Mouse (Mus musculus) heart, embryonic 15.5 days (tissue): Measurements from ENCODE around the gene Oxt. TPM values are rescaled to one million over a fixed set of nuclear protein-coding genes. Genes with fewer than 3 reads are reported as not detected.
"Not testable (repeated sequence)": the region's sequence is repeated elsewhere in the genome, so short reads cannot be mapped to it uniquely, and the experiment has no call there.

ENCODE experiments used
- ATAC-seq: fragments of 200-750 bp; cut with Nextera tagmentation; replicated peaks from 2 replicates; pipeline ENCODE4 v1.8.0; 2017; ENCODE audit warnings: low read depth, moderate TSS enrichment; ENCODE audit not compliant: insufficient number of reproducible peaks, insufficient read depth, low FRiP score
- H3K27ac ChIP-seq: fragments of 300-500 bp; sonication (generic); 2 replicates; pipeline ENCODE4 v1.5.1; 2015; ENCODE audit warnings: mild to moderate bottlenecking, inconsistent platforms
- H3K27me3 ChIP-seq: fragments of 300-500 bp; sonication (generic); 2 replicates; pipeline ENCODE4 v1.6.1; 2015; ENCODE audit warnings: inconsistent platforms
- H3K36me3 ChIP-seq: fragments of 300-500 bp; sonication (generic); 2 replicates; pipeline ENCODE4 v1.6.1; 2015; ENCODE audit warnings: mild to moderate bottlenecking, inconsistent platforms
- H3K4me1 ChIP-seq: fragments of 300-500 bp; sonication (generic); replicated peaks from 2 replicates; pipeline ENCODE4 v1.6.1; 2015; ENCODE audit warnings: inconsistent platforms
- H3K4me2 ChIP-seq: fragments of 300-500 bp; sonication (generic); 2 replicates; pipeline ENCODE4 v1.6.1; 2015; ENCODE audit warnings: inconsistent platforms, mild to moderate bottlenecking, moderate library complexity
- H3K4me3 ChIP-seq: fragments of 300-500 bp; sonication (generic); 2 replicates; pipeline ENCODE4 v1.5.1; 2015; ENCODE audit warnings: mild to moderate bottlenecking, inconsistent platforms
- H3K9ac ChIP-seq: fragments of 300-500 bp; sonication (generic); 2 replicates; pipeline ENCODE4 v1.6.1; 2015; ENCODE audit warnings: mild to moderate bottlenecking, inconsistent platforms
- H3K9me3 ChIP-seq: fragments of 300-500 bp; sonication (generic); replicated peaks from 2 replicates; pipeline ENCODE4 v1.6.1; 2016; ENCODE audit warnings: inconsistent platforms
- WGBS: fragments of 180-500 bp; shearing (Covaris S2); methylation state at CpG from one replicate; pipeline ENCODE4 v1.1.7; 2015; ENCODE audit warnings: mixed read lengths; 5-methylcytosine and 5-hydroxymethylcytosine counted together
- polyA plus RNA-seq: library from polyadenylated mRNA; unstranded; fragments of >200 nt; fragmentation: Nextera tagmentation; extraction: Ambion mirVana; gene quantifications from 2 replicates; pipeline ENCODE4 v1.2.1, GENCODE M21; 2015

The Oxt gene
- polyA plus RNA-seq, 1 experiment from 2014 or later, result not detected

- no peaks in the 10 kb centered on the region for H3K27me3 ChIP-seq
- H3K27ac ChIP-seq, result no peak overlapping the region
- no peak for ATAC-seq
- H3K4me1 ChIP-seq, result no peaks in the 10 kb centered on the region
- H3K4me3 ChIP-seq, result no peak overlapping the region
- WGBS, result 95% methylated on average over 2 of the region's 2 CpGs
- H3K4me2 ChIP-seq, result no peak overlapping the region
- peaks cover 53% of the 10 kb centered on the region for H3K36me3 ChIP-seq
- no peaks in the 10 kb centered on the region for H3K9me3 ChIP-seq
- H3K9ac ChIP-seq, result no peak overlapping the region
Measured at GRCm38 (mm10) chr2:130557462-130557861, 18.5 kb upstream of the Oxt start.

- H3K4me2 ChIP-seq, result no peak overlapping the region
- no peak overlapping the region for H3K9ac ChIP-seq
- H3K4me3 ChIP-seq, result no peak overlapping the region
- peaks cover 47% of the 10 kb centered on the region for H3K36me3 ChIP-seq
- H3K4me1 ChIP-seq, result peaks cover 5% of the 10 kb centered on the region
- H3K9me3 ChIP-seq, result no peaks in the 10 kb centered on the region
- ATAC-seq, result no peak
- 64% methylated on average over 2 of the region's 2 CpGs for WGBS
- H3K27me3 ChIP-seq, result no peaks in the 10 kb centered on the region
- no peak overlapping the region for H3K27ac ChIP-seq
Measured at GRCm38 (mm10) chr2:130558015-130558414, 18.0 kb upstream of the Oxt start.

DNA sequence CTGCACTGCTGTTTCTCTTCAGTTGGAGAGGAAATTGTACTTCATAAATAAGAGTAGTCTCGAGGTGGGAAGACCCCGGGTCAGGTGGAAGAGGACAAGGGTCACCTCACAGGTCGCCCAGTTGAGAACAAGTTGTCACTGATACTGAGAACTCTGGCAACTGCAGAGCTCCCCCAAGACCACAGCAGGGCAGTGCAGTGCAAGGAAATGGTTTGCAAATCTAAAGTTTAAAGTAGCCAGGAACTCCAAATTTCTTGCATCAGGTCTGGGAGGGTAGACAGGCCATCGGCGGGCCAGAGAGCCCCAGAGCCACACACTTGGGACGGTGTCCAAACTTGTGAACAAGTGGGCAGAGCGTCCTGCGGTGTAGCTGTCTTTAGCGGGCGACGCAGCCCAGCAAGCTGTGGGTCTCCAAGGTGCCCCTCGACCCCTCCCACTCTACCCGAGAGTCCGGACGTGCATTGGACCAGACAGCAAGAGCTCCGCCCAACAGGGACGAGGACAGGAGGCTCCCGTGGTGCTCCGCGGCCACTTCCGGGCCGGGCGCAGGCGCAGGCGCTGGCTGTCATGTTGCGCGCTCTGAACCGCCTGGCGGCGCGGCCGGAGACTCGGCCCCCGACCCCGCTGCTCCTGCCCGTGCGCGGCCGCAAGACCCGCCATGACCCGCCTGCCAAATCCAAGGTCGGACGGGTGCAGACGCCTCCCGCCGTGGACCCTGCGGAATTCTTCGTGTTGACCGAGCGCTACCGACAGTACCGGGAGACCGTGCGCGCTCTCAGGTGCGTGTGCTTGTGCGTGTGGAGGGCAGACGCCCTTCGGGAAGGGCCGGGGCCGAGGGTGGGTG, 12.5 kb upstream of the Oxt start, which contains the start of gene Mrps26:
TSS of gene Mrps26 (plus strand) at position 531 of the 844 bp plus-strand sequence.
- H3K27ac ChIP-seq, result peak within 1 kb of the TSS; percentile 88
- under 1% methylated on average over 61 of the region's 61 CpGs for WGBS

GRCm38 (mm10) chr2:130564063-130564462, 11.9 kb upstream of the Oxt start:
- H3K4me2 ChIP-seq, result peak overlapping the region; percentile 93
- H3K27me3 ChIP-seq, result no peaks in the 10 kb centered on the region
- 1% methylated on average over 23 of the region's 23 CpGs for WGBS
- no peaks in the 10 kb centered on the region for H3K9me3 ChIP-seq
- peak; percentile 5; the same call in 1 of the 2 replicates for ATAC-seq
- peaks cover 8% of the 10 kb centered on the region; the same call in 1 of the 2 replicates for H3K36me3 ChIP-seq
- H3K9ac ChIP-seq, result peak overlapping the region; percentile 92
- H3K4me1 ChIP-seq, result peaks cover 19% of the 10 kb centered on the region
- H3K27ac ChIP-seq, result peak overlapping the region; percentile 88
- H3K4me3 ChIP-seq, result peak overlapping the region; percentile 97

More for the DNA sequence above, 12.5 kb upstream of the Oxt start, which contains the start of gene Mrps26:
- peak within 1 kb of the TSS; percentile 92 for H3K9ac ChIP-seq
- H3K4me1 ChIP-seq, result peaks cover 19% of the 10 kb centered on the region
- peak within 1 kb of the TSS; percentile 97 for H3K4me3 ChIP-seq
- H3K36me3 ChIP-seq, result peaks cover 9% of the 10 kb centered on the region; the same call in 1 of the 2 replicates
- ATAC-seq, result peak; percentile 99
- H3K9me3 ChIP-seq, result no peaks in the 10 kb centered on the region
- H3K4me2 ChIP-seq, result peak within 1 kb of the TSS; percentile 93
- no peaks in the 10 kb centered on the region for H3K27me3 ChIP-seq

DNA sequence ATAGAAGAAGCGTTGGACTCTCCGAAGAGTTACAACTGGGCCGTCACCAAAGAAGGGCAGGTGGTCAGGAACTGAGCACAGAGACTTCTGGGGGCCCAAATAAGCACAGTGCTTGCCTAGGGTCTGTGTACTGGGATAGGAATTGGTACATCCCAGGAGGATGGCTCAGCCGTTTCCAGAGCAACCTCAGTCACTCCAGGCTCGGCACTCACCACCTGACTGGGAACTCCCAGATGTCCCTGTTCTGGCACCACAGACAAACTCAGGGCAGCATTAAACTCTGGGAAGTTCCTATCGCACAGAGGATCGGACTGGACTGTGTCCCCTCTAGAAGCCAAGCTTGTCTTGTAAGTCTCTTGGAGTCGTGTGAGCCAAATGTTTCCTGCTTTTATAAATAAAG, 11.0 kb upstream of the Oxt start:
- 83% methylated on average over 8 of the region's 8 CpGs for WGBS
- Histone ChIP-seq H3K4me1 (peaks cover 19% of the 10 kb centered on the region), H3K9ac (no peak overlapping the region), H3K4me3 (peak overlapping the region; percentile 97; the same call in 1 of the 2 replicates), H3K4me2 (peak overlapping the region; percentile 93), H3K9me3 (no peaks in the 10 kb centered on the region), H3K27me3 (no peaks in the 10 kb centered on the region), H3K36me3 (peaks cover 8% of the 10 kb centered on the region; the same call in 1 of the 2 replicates), H3K27ac (no peak overlapping the region)
- ATAC-seq, result no peak

- Histone ChIP-seq H3K4me3 (no peak overlapping the region), H3K9me3 (no peaks in the 10 kb centered on the region), H3K27ac (no peak overlapping the region), H3K27me3 (peaks cover 12% of the 10 kb centered on the region; the same call in 1 of the 2 replicates), H3K9ac (no peak overlapping the region), H3K4me2 (no peak overlapping the region), H3K4me1 (peaks cover 12% of the 10 kb centered on the region), H3K36me3 (peaks cover 8% of the 10 kb centered on the region; the same call in 1 of the 2 replicates)
- WGBS, result 77% methylated on average over 4 of the region's 4 CpGs
- no peak for ATAC-seq
Measured at GRCm38 (mm10) chr2:130568921-130569320, 7.1 kb upstream of the Oxt start.

GRCm38 (mm10) chr2:130569926-130570325, 6.0 kb upstream of the Oxt start:
- no peak for ATAC-seq
- Histone ChIP-seq H3K27ac (no peak overlapping the region), H3K9me3 (no peaks in the 10 kb centered on the region), H3K36me3 (peaks cover 8% of the 10 kb centered on the region; the same call in 1 of the 2 replicates), H3K4me3 (no peak overlapping the region), H3K9ac (no peak overlapping the region), H3K4me1 (peaks cover 3% of the 10 kb centered on the region), H3K27me3 (peaks cover 16% of the 10 kb centered on the region), H3K4me2 (no peak overlapping the region)

GRCm38 (mm10) chr2:130574960-130575359, 1.0 kb upstream of the Oxt start:
- peaks cover 26% of the 10 kb centered on the region for H3K4me1 ChIP-seq
- no peak overlapping the region for H3K27ac ChIP-seq
- no peaks in the 10 kb centered on the region for H3K36me3 ChIP-seq
- peaks cover 66% of the 10 kb centered on the region for H3K27me3 ChIP-seq
- ATAC-seq, result no peak
- no peak overlapping the region for H3K9ac ChIP-seq
- no peak overlapping the region for H3K4me2 ChIP-seq
- 81% methylated on average over 5 of the region's 5 CpGs for WGBS
- H3K4me3 ChIP-seq, result no peak overlapping the region
- H3K9me3 ChIP-seq, result no peaks in the 10 kb centered on the region

DNA sequence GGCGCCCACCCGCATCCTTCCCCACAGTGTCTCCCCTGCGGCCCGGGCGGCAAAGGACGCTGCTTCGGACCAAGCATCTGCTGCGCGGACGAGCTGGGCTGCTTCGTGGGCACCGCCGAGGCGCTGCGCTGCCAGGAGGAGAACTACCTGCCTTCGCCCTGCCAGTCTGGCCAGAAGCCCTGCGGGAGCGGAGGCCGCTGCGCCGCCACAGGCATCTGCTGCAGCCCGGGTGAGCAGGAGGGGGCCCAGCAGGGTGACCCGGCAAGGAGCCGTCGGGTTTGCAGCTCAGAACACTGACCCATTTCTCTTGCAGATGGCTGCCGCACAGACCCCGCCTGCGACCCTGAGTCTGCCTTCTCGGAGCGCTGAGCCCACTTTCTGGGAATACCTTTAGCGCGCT, 591 bp downstream of the Oxt start:
- Histone ChIP-seq H3K4me3 (peak overlapping the region; percentile 46), H3K4me2 (peak overlapping the region; percentile 73), H3K27me3 (peaks cover 82% of the 10 kb centered on the region), H3K4me1 (peaks cover 39% of the 10 kb centered on the region), H3K9ac (peak overlapping the region; percentile 17; the same call in 1 of the 2 replicates)
- not testable (repeated sequence) for H3K9me3 ChIP-seq, H3K27ac ChIP-seq, ATAC-seq, H3K36me3 ChIP-seq
- 4% methylated on average over 32 of the region's 32 CpGs for WGBS

DNA sequence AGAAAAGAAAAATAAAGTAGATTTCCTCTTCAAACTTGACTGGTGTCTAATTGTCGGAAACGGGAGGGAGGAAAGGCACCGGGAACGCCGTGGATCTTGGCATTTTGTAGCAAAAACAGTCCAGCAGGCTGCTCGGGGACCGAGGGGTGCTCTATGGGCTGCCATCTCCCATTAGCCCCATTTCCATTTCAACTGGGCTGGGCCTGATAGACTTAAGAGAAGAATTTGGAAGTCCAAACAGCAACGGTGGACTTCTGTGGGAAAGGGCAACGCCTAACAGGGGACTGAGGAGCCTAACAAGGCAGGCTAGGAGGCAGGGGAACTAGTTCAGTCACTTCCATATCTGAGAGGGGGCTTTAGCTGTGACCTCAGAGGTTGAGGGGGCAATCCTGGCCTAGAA, 1.0 kb downstream of the Oxt start:
- Histone ChIP-seq H3K27me3 (peaks cover 86% of the 10 kb centered on the region), H3K4me1 (peaks cover 39% of the 10 kb centered on the region), H3K4me2 (peak overlapping the region; percentile 73), H3K27ac (no peak overlapping the region), H3K4me3 (peak overlapping the region; percentile 46), H3K9me3 (no peaks in the 10 kb centered on the region), H3K9ac (0 out of 2 replicates have a peak overlapping the region, but pooled peaks have one; percentile 17), H3K36me3 (no peaks in the 10 kb centered on the region)
- 13% methylated on average over 9 of the region's 9 CpGs for WGBS
- ATAC-seq, result no peak

DNA sequence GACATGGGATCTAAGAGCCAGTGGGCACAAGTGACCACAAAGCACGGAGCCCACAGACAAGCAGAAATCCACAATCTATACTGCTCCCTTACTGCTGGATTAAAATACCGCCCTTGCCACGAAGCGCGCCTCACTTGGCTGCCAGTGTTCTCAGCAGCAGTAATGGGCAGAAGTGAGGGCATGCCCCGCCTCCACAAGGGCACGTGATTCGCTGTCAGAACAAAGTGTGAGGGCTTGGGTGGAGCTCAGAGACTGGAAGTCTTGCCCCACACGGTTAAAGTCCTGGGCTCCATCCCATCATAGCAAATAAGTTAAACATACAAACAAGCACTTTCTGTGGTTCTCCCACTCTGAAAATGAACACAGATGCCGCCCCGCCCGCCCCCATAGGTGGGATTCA, 1.7 kb downstream of the Oxt start:
- H3K4me3 ChIP-seq, result no peak overlapping the region
- H3K4me1 ChIP-seq, result peaks cover 43% of the 10 kb centered on the region
- no peaks in the 10 kb centered on the region for H3K9me3 ChIP-seq
- H3K9ac ChIP-seq, result no peak overlapping the region
- no peak overlapping the region for H3K27ac ChIP-seq
- peak overlapping the region; percentile 73; the same call in 1 of the 2 replicates for H3K4me2 ChIP-seq
- 6% methylated on average over 12 of the region's 12 CpGs for WGBS
- peaks cover 89% of the 10 kb centered on the region for H3K27me3 ChIP-seq
- no peak for ATAC-seq
- no peaks in the 10 kb centered on the region for H3K36me3 ChIP-seq
